In genomic region chr15:96524239-96524738, GRCm38 (mm10) we compare ENCODE assay signal across 8 mouse cellular contexts.
DNase-seq lines count a peak whose midpoint lies in the region; ATAC-seq and TF ChIP-seq lines count a peak whose summit lies in the region.

No protein-coding gene starts in this region.

- H3K36me3 ChIP-seq in midbrain, embryonic 10.5 days, result no peaks in the 10 kb centered on the region
- no peaks in the 10 kb centered on the region for H3K36me3 ChIP-seq in midbrain, postnatal 0 days (ENCODE audit: insufficient read depth, low read length)
- no peaks in the 10 kb centered on the region for H3K36me3 ChIP-seq in forebrain, embryonic 16.5 days (ENCODE audit: control insufficient read depth, insufficient read depth)
- no peaks in the 10 kb centered on the region for H3K36me3 ChIP-seq in stomach, embryonic 16.5 days (ENCODE audit: control insufficient read depth, insufficient read depth, low read length)

- H3K9me3 ChIP-seq in midbrain, embryonic 10.5 days (replicated peaks), result no peaks in the 10 kb centered on the region
- no peaks in the 10 kb centered on the region for H3K9me3 ChIP-seq in midbrain, postnatal 0 days (ENCODE audit: low read length)
- no peaks in the 10 kb centered on the region for H3K9me3 ChIP-seq in forebrain, embryonic 16.5 days (ENCODE audit: control insufficient read depth, low read length)
- no peaks in the 10 kb centered on the region for H3K9me3 ChIP-seq in stomach, embryonic 16.5 days (replicated peaks; ENCODE audit: control insufficient read depth, low read length)

- H3K4me1 ChIP-seq in midbrain, embryonic 10.5 days, result peaks cover 13% of the 10 kb centered on the region
- H3K4me1 ChIP-seq in midbrain, postnatal 0 days (ENCODE audit: insufficient read depth, low read length), result no peaks in the 10 kb centered on the region
- peaks cover 4% of the 10 kb centered on the region for H3K4me1 ChIP-seq in forebrain, embryonic 16.5 days (replicated peaks; ENCODE audit: control insufficient read depth, insufficient read depth, low read length)
- peaks cover 3% of the 10 kb centered on the region; the same call in 1 of the 2 replicates for H3K4me1 ChIP-seq in stomach, embryonic 16.5 days (ENCODE audit: control insufficient read depth, insufficient read depth, low read length)

- no peak overlapping the region for H3K9ac ChIP-seq in midbrain, postnatal 0 days (replicated peaks; ENCODE audit: low read length, poor library complexity, severe bottlenecking)
- no peak overlapping the region for H3K9ac ChIP-seq in forebrain, embryonic 16.5 days (replicated peaks; ENCODE audit: low read depth, low read length)
- H3K9ac ChIP-seq in stomach, embryonic 16.5 days (ENCODE audit: low read length), result no peak overlapping the region

- no peak for ATAC-seq in midbrain, postnatal 0 days (ENCODE audit: low FRiP score)
- peak; percentile 49; the same call in 1 of the 2 replicates for ATAC-seq in forebrain, embryonic 16.5 days
- peak; percentile 72 for ATAC-seq in stomach, embryonic 16.5 days (ENCODE audit: insufficient read depth, low FRiP score)

- H3K4me3 ChIP-seq in midbrain, embryonic 10.5 days, result no peak overlapping the region
- no peak overlapping the region for H3K4me3 ChIP-seq in midbrain, postnatal 0 days (ENCODE audit: low read depth, low read length)
- H3K4me3 ChIP-seq in forebrain, embryonic 16.5 days (replicated peaks; ENCODE audit: low read length), result no peak overlapping the region
- H3K4me3 ChIP-seq in stomach, embryonic 16.5 days (replicated peaks; ENCODE audit: low read length), result no peak overlapping the region

- H3K27ac ChIP-seq in midbrain, embryonic 10.5 days (replicated peaks), result peak overlapping the region; percentile 82
- no peak overlapping the region for H3K27ac ChIP-seq in midbrain, postnatal 0 days (ENCODE audit: low read depth, low read length)
- no peak overlapping the region for H3K27ac ChIP-seq in forebrain, embryonic 16.5 days (ENCODE audit: low read length)
- no peak overlapping the region for H3K27ac ChIP-seq in stomach, embryonic 16.5 days (ENCODE audit: low read length)

- intact Hi-C loops in left cerebral cortex, postnatal 36 days (cut with DNase I), result no loop called here

- 34% methylated on average over 9 of the region's 9 CpGs for WGBS in midbrain, embryonic 10.5 days
- 32% methylated on average over 9 of the region's 9 CpGs for WGBS in midbrain, postnatal 0 days
- 27% methylated on average over 9 of the region's 9 CpGs for WGBS in forebrain, embryonic 16.5 days
- WGBS in stomach, embryonic 16.5 days, result 35% methylated on average over 9 of the region's 9 CpGs

- no peak for TF ChIP-seq CTCF in midbrain, postnatal 0 days (IDR thresholded peaks at IDR 0.05)

- DNase-seq in midbrain, embryonic 10.5 days (ENCODE audit: low spot score), result peak; percentile 53
- DNase-seq in midbrain, postnatal 0 days (ENCODE audit: low spot score), result no peak
- peak; percentile 31 to 58 for DNase-seq in left cerebral cortex, postnatal 36 days (ENCODE audit: low spot score in 2 of 2)
- DNase-seq in cerebellum, adult 18-20 months, result no peak
- DNase-seq in cerebellum, adult 11 months, result no peak
- DNase-seq in spleen, adult 18-20 months, result no peak

- H3K4me2 ChIP-seq in midbrain, postnatal 0 days (ENCODE audit: low read depth, low read length, poor library complexity, severe bottlenecking), result no peak overlapping the region
- no peak overlapping the region for H3K4me2 ChIP-seq in forebrain, embryonic 16.5 days (ENCODE audit: low read length)
- H3K4me2 ChIP-seq in stomach, embryonic 16.5 days (ENCODE audit: low read depth, low read length), result no peak overlapping the region

- no peaks in the 10 kb centered on the region for H3K27me3 ChIP-seq in midbrain, embryonic 10.5 days (ENCODE audit: low read depth, poor library complexity, severe bottlenecking)
- no peaks in the 10 kb centered on the region for H3K27me3 ChIP-seq in midbrain, postnatal 0 days (ENCODE audit: insufficient read depth, low read length)
- no peaks in the 10 kb centered on the region for H3K27me3 ChIP-seq in forebrain, embryonic 16.5 days (replicated peaks; ENCODE audit: control insufficient read depth, insufficient read depth, low read length)
- H3K27me3 ChIP-seq in stomach, embryonic 16.5 days (ENCODE audit: control insufficient read depth, insufficient read depth, low read length), result no peaks in the 10 kb centered on the region

Comparison
In these comparisons a context has a peak if more than half of its experiments do, and no peak if none do; other contexts are left out.
1. DNase-seq: peak in midbrain, embryonic 10.5 days (single experiment) and left cerebral cortex, postnatal 36 days (2 of 2); none in midbrain, postnatal 0 days (single experiment), cerebellum, adult 18-20 months (0 of 2), cerebellum, adult 11 months (single experiment) and spleen, adult 18-20 months (0 of 2).